Mouse (Mus musculus): ENCODE measurements around the gene Gsg1l. TPM values are rescaled to one million over a fixed set of nuclear protein-coding genes. Genes with fewer than 3 reads are reported as not detected.

The Gsg1l gene
- polyA plus RNA-seq, 1 experiment, result not detected

DNA sequence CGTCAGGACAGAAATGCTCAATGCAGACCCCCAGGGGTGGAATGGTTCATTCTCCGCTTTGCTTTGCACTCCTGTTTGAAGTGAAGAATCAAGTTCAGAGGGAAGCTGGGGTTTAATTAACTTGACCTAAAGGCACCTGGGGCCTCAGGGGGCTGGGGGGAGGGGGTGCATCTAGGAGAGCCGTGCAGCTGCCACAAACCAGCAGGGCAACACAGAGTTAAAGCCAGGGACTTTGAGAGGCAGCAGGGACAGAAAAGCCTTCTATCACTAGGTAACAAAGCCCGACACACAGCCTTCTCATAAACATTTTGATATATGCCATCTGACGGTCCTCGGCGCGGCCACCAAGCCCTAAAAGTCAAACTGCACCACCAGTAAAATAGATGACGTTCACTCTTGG, 62.9 kb downstream of the Gsg1l start:
- Histone ChIP-seq H3K4me3 (ENCODE audit: insufficient read depth, low read length) (no peak overlapping the region), H3K4me1 (ENCODE audit: control insufficient read depth, insufficient read depth, low read length) (no peaks in the 10 kb centered on the region), H3K27ac (ENCODE audit: insufficient read depth, low read depth, low read length) (no peak overlapping the region)
- no peak for TF ChIP-seq CTCF (IDR thresholded peaks at IDR 0.05; ENCODE audit: low read depth, low read length)
- no peak for TF ChIP-seq POLR2A (IDR thresholded peaks at IDR 0.05; ENCODE audit: borderline replicate concordance, low read depth, low read length)

DNA sequence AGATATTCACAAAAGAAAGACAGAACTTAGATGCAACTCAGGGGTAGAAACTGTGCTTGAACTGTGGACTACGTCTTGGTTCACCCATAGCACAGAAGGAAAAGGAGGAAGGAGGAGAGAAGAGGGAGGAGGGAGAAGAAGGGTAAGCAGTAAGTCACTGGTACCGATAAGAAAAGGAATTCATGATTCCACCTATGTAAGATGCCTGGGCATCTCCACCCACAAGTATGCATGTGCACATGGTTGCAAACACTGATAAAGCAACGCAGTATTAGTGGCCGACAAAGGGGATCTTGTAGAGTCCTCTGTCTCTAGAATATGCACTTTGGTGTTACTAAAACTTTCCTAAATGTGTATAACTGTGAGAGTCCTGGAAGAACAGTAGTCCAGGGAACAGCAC, 64.8 kb downstream of the Gsg1l start:
- H3K27ac ChIP-seq (ENCODE audit: insufficient read depth, low read depth, low read length), result no peak overlapping the region
- no peaks in the 10 kb centered on the region for H3K4me1 ChIP-seq (ENCODE audit: control insufficient read depth, insufficient read depth, low read length)
- H3K4me3 ChIP-seq (ENCODE audit: insufficient read depth, low read length), result no peak overlapping the region

GRCm38 (mm10) chr7:126012325-126013021, 69.7 kb downstream of the Gsg1l start:
- no peak overlapping the region for H3K4me3 ChIP-seq (ENCODE audit: insufficient read depth, low read length)

More for the DNA sequence above, 64.8 kb downstream of the Gsg1l start:
- TF ChIP-seq POLR2A (IDR thresholded peaks at IDR 0.05; ENCODE audit: borderline replicate concordance, low read depth, low read length), result no peak
- no peak for TF ChIP-seq CTCF (IDR thresholded peaks at IDR 0.05; ENCODE audit: low read depth, low read length)

DNA sequence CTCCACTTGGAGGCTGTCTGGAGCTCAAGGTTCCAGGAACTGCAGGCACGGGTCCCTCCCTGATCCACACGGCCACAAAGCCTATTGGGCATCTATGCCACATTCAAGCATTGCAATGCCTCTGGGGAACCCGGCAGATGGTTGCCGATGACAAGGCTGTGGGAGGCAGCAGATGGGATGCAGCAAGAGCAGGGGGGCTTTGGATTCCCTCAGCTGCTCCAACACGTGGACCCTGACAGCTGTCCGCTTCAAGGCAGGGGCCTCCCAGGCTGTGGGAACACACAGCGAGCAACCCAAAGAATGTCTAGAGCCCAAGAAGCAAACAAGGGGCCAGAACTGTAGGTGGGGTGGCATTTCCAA, 73.4 kb downstream of the Gsg1l start:
- H3K4me3 ChIP-seq (ENCODE audit: insufficient read depth, low read length), result no peak overlapping the region
- no peaks in the 10 kb centered on the region for H3K4me1 ChIP-seq (ENCODE audit: control insufficient read depth, insufficient read depth, low read length)
- H3K27ac ChIP-seq (ENCODE audit: insufficient read depth, low read depth, low read length), result no peak overlapping the region
- TF ChIP-seq CTCF (IDR thresholded peaks at IDR 0.05; ENCODE audit: low read depth, low read length), result no peak
- TF ChIP-seq POLR2A (IDR thresholded peaks at IDR 0.05; ENCODE audit: borderline replicate concordance, low read depth, low read length), result no peak

More at GRCm38 (mm10) chr7:126012325-126013021, 69.7 kb downstream of the Gsg1l start:
- Histone ChIP-seq H3K27ac (ENCODE audit: insufficient read depth, low read depth, low read length) (no peak overlapping the region), H3K4me1 (ENCODE audit: control insufficient read depth, insufficient read depth, low read length) (no peaks in the 10 kb centered on the region)
- no peak for TF ChIP-seq CTCF (IDR thresholded peaks at IDR 0.05; ENCODE audit: low read depth, low read length)
- no peak for TF ChIP-seq POLR2A (IDR thresholded peaks at IDR 0.05; ENCODE audit: borderline replicate concordance, low read depth, low read length)

GRCm38 (mm10) chr7:126008139-126008788, 73.9 kb downstream of the Gsg1l start:
- Histone ChIP-seq H3K27ac (ENCODE audit: insufficient read depth, low read depth, low read length) (no peak overlapping the region), H3K4me3 (ENCODE audit: insufficient read depth, low read length) (no peak overlapping the region), H3K4me1 (ENCODE audit: control insufficient read depth, insufficient read depth, low read length) (no peaks in the 10 kb centered on the region)
- TF ChIP-seq POLR2A (IDR thresholded peaks at IDR 0.05; ENCODE audit: borderline replicate concordance, low read depth, low read length) (no peak), CTCF (IDR thresholded peaks at IDR 0.05; ENCODE audit: low read depth, low read length) (no peak)

GRCm38 (mm10) chr7:126007132-126007910, 74.9 kb downstream of the Gsg1l start:
- Histone ChIP-seq H3K4me1 (ENCODE audit: control insufficient read depth, insufficient read depth, low read length) (no peaks in the 10 kb centered on the region), H3K4me3 (ENCODE audit: insufficient read depth, low read length) (no peak overlapping the region), H3K27ac (ENCODE audit: insufficient read depth, low read depth, low read length) (no peak overlapping the region)
- TF ChIP-seq POLR2A (IDR thresholded peaks at IDR 0.05; ENCODE audit: borderline replicate concordance, low read depth, low read length) (no peak), CTCF (IDR thresholded peaks at IDR 0.05; ENCODE audit: low read depth, low read length) (no peak)

GRCm38 (mm10) chr7:126005274-126005673, 76.9 kb downstream of the Gsg1l start:
- Histone ChIP-seq H3K27ac (ENCODE audit: insufficient read depth, low read depth, low read length) (no peak overlapping the region), H3K4me3 (ENCODE audit: insufficient read depth, low read length) (no peak overlapping the region), H3K4me1 (ENCODE audit: control insufficient read depth, insufficient read depth, low read length) (no peaks in the 10 kb centered on the region)
- TF ChIP-seq CTCF (IDR thresholded peaks at IDR 0.05; ENCODE audit: low read depth, low read length) (no peak), POLR2A (IDR thresholded peaks at IDR 0.05; ENCODE audit: borderline replicate concordance, low read depth, low read length) (no peak)

GRCm38 (mm10) chr7:126001683-126002082, 80.5 kb downstream of the Gsg1l start:
- no peak overlapping the region for H3K27ac ChIP-seq (ENCODE audit: insufficient read depth, low read depth, low read length)
- TF ChIP-seq POLR2A (IDR thresholded peaks at IDR 0.05; ENCODE audit: borderline replicate concordance, low read depth, low read length), result no peak
- no peak for TF ChIP-seq CTCF (IDR thresholded peaks at IDR 0.05; ENCODE audit: low read depth, low read length)
- no peak overlapping the region for H3K4me3 ChIP-seq (ENCODE audit: insufficient read depth, low read length)
- no peaks in the 10 kb centered on the region for H3K4me1 ChIP-seq (ENCODE audit: control insufficient read depth, insufficient read depth, low read length)

DNA sequence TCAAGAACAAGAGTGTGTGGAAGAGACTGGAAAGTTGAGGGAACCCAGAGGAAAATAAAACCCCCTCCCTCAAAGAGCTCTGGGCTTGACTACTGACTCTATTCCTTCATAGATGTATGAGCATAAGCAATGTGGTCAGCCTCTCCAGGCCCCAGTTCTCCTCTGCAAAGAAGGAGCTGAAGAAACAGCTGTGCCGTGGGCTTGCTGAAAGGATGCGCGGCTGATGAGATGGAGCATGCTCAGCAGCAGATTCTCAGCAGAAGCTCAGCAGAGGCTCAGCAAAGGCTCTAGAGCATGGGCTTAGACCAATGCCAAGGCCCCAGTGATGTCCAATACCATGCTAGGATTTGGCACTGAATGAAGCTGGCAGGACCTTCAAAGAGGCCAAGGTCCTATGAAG, 82.3 kb downstream of the Gsg1l start:
- H3K27ac ChIP-seq (ENCODE audit: insufficient read depth, low read depth, low read length), result no peak overlapping the region
- no peak for TF ChIP-seq CTCF (IDR thresholded peaks at IDR 0.05; ENCODE audit: low read depth, low read length)
- TF ChIP-seq POLR2A (IDR thresholded peaks at IDR 0.05; ENCODE audit: borderline replicate concordance, low read depth, low read length), result no peak
- no peak overlapping the region for H3K4me3 ChIP-seq (ENCODE audit: insufficient read depth, low read length)
- H3K4me1 ChIP-seq (ENCODE audit: control insufficient read depth, insufficient read depth, low read length), result no peaks in the 10 kb centered on the region

GRCm38 (mm10) chr7:125996151-125996550, 86.1 kb downstream of the Gsg1l start:
- Histone ChIP-seq H3K4me3 (ENCODE audit: insufficient read depth, low read length) (no peak overlapping the region), H3K4me1 (ENCODE audit: control insufficient read depth, insufficient read depth, low read length) (no peaks in the 10 kb centered on the region), H3K27ac (ENCODE audit: insufficient read depth, low read depth, low read length) (no peak overlapping the region)
- TF ChIP-seq POLR2A (IDR thresholded peaks at IDR 0.05; ENCODE audit: borderline replicate concordance, low read depth, low read length) (no peak), CTCF (IDR thresholded peaks at IDR 0.05; ENCODE audit: low read depth, low read length) (no peak)

All from bone marrow macrophage, adult 2 months (primary cell).